Mouse (Mus musculus) A20 (cell line): Measurements from ENCODE around the gene Fam83g.
A peak's percentile ranks its signal among the peaks of the same experiment; 100 is the strongest.

Experiments used
- DNase-seq: peaks from one replicate; pipeline ENCODE4 v3.0.0-alpha.2; 2011; ENCODE audit warnings: low read depth, low spot score

Fam83g gene

GRCm38 (mm10) chr11:61674151-61674838 is 9.6 kb upstream of the Fam83g start:
- DNase-seq: no peak

- no peak for DNase-seq
Observed at GRCm38 (mm10) chr11:61674839-61675159, 9.1 kb upstream of the Fam83g start.

GRCm38 (mm10) chr11:61675332-61675731 is 8.6 kb upstream of the Fam83g start:
- DNase-seq: peak; percentile 38

- no peak for DNase-seq
Observed at GRCm38 (mm10) chr11:61676216-61676854, 7.6 kb upstream of the Fam83g start.

- no peak for DNase-seq
Observed at GRCm38 (mm10) chr11:61677709-61678108, 6.2 kb upstream of the Fam83g start.

- DNase-seq: peak; percentile 41
Observed at GRCm38 (mm10) chr11:61679091-61679866, 4.6 kb upstream of the Fam83g start.

GRCm38 (mm10) chr11:61685119-61685725 is 1.3 kb downstream of the Fam83g start:
- no peak for DNase-seq

GRCm38 (mm10) chr11:61686141-61686540 is 2.2 kb downstream of the Fam83g start:
- DNase-seq: no peak

- no peak for DNase-seq
Observed at GRCm38 (mm10) chr11:61686906-61687453, 3.1 kb downstream of the Fam83g start.

- no peak for DNase-seq
Observed at GRCm38 (mm10) chr11:61687595-61687994, 3.7 kb downstream of the Fam83g start.

GRCm38 (mm10) chr11:61692996-61693395 is 9.1 kb downstream of the Fam83g start:
- DNase-seq: no peak

- peak; percentile 79 for DNase-seq
Observed at GRCm38 (mm10) chr11:61698852-61699251, 15.0 kb downstream of the Fam83g start.

GRCm38 (mm10) chr11:61699460-61699859 is 15.6 kb downstream of the Fam83g start:
- no peak for DNase-seq

- DNase-seq: no peak
Observed at GRCm38 (mm10) chr11:61699933-61700332, 16.0 kb downstream of the Fam83g start.

- no peak for DNase-seq
Observed at GRCm38 (mm10) chr11:61701696-61702095, 17.8 kb downstream of the Fam83g start.

- DNase-seq: no peak
Observed at GRCm38 (mm10) chr11:61702494-61702893, 18.6 kb downstream of the Fam83g start.

- no peak for DNase-seq
Observed at GRCm38 (mm10) chr11:61705581-61705980, 21.7 kb downstream of the Fam83g start.

GRCm38 (mm10) chr11:61706232-61706631 is 22.3 kb downstream of the Fam83g start:
- no peak for DNase-seq

GRCm38 (mm10) chr11:61708928-61709327 is 25.0 kb downstream of the Fam83g start:
- peak; percentile 82 for DNase-seq

- DNase-seq: no peak
Observed at GRCm38 (mm10) chr11:61713157-61713855, 29.4 kb downstream of the Fam83g start.
